Mouse (Mus musculus) lung, embryonic 14.5 days (tissue): ENCODE data around the gene Hexim1. TPM values are rescaled to one million over a fixed set of nuclear protein-coding genes. Genes with fewer than 3 reads are reported as not detected.

Source experiments
- ATAC-seq: fragments of 200-750 bp; cut with Nextera tagmentation; 2 replicates; pipeline ENCODE4 v1.8.0; 2017; ENCODE audit warnings: mild to moderate bottlenecking, moderate TSS enrichment, moderate library complexity; ENCODE audit not compliant: insufficient read depth
- DNase-seq: peaks from one replicate; pipeline ENCODE4 v3.0.0-alpha.2; 2015
- H3K27ac ChIP-seq: fragments of 300-500 bp; sonication (generic); 2 replicates; pipeline ENCODE4 v1.5.1; 2014; ENCODE audit warnings: low read depth, mild to moderate bottlenecking, moderate library complexity
- H3K27me3 ChIP-seq: fragments of 300-500 bp; sonication (generic); 2 replicates; pipeline ENCODE4 v1.6.1; 2014; ENCODE audit warnings: low read length, control low read depth; ENCODE audit not compliant: insufficient read depth
- H3K36me3 ChIP-seq: fragments of 300-500 bp; sonication (generic); 2 replicates; pipeline ENCODE4 v1.6.1; 2014; ENCODE audit warnings: control low read depth; ENCODE audit not compliant: insufficient read depth
- H3K4me1 ChIP-seq: fragments of 300-500 bp; sonication (generic); 2 replicates; pipeline ENCODE4 v1.6.1; 2014; ENCODE audit warnings: antibody characterized with exemption, control low read depth; ENCODE audit not compliant: insufficient read depth
- H3K4me2 ChIP-seq: fragments of 300-500 bp; sonication (generic); 2 replicates; pipeline ENCODE4 v1.6.1; 2014; ENCODE audit warnings: mild to moderate bottlenecking
- H3K4me3 ChIP-seq: fragments of 300-500 bp; sonication (generic); 2 replicates; pipeline ENCODE4 v1.5.1; 2014; ENCODE audit warnings: low read depth, low read length
- H3K9ac ChIP-seq: fragments of 300-500 bp; sonication (generic); 2 replicates; pipeline ENCODE4 v1.6.1; 2014
- H3K9me3 ChIP-seq: fragments of 300-500 bp; sonication (generic); 2 replicates; pipeline ENCODE4 v1.6.1; 2016; ENCODE audit warnings: low read depth, low read length, control low read depth
- CTCF ChIP-seq: IDR thresholded peaks from 2 replicates; pipeline ENCODE4 v1.5.1; 2016; ENCODE audit warnings: antibody characterized with exemption, low read depth
- WGBS: fragments of 180-500 bp; shearing (Covaris S2); extraction: QIAGEN DNeasy Blood & Tissue Kit; methylation state at CpG from one replicate; pipeline ENCODE4 v1.1.7; 2014; 5-methylcytosine and 5-hydroxymethylcytosine counted together
- polyA plus RNA-seq: library from polyadenylated mRNA; unstranded; fragments of >200 nt; fragmentation: Nextera tagmentation; extraction: Ambion mirVana; gene quantifications from 2 replicates; pipeline ENCODE4 v1.2.1, GENCODE M21; 2014

The Hexim1 gene
- polyA plus RNA-seq, 1 experiment from 2014 or later, result 5.3 TPM

DNA sequence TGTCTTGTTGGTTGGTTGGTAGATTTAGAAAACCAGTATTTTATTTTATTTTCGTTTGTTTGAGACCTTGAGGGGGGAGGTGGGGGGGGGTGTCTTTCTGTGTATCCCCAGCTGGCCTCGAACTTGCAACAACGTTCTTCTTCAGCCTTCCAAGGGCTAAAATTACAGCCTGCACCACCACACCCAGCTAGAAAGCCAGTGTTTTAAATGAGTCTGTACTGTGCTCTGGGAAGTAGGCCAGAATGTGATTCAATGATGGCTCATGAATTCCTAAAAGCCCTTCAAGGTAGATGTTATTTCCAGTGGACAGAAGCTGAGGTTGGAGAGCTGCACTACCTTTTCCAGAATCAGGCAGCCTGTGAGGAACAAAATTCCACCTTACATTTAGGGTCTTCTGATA, 18.2 kb downstream of the Hexim1 start:
- H3K4me3 ChIP-seq, result no peak overlapping the region
- 0 out of 2 replicates have a peak, but pooled peaks cover 9% of the 10 kb centered on the region for H3K36me3 ChIP-seq
- no peak overlapping the region for H3K27ac ChIP-seq
- H3K27me3 ChIP-seq, result no peaks in the 10 kb centered on the region
- H3K4me1 ChIP-seq, result peaks cover 15% of the 10 kb centered on the region
- TF ChIP-seq CTCF, result no peak
- DNase-seq (no peak), ATAC-seq (no peak)
- H3K9me3 ChIP-seq, result no peaks in the 10 kb centered on the region
- no peak overlapping the region for H3K9ac ChIP-seq
- WGBS, result 77% methylated on average over 3 of the region's 3 CpGs
- peak overlapping the region; percentile 65 for H3K4me2 ChIP-seq

DNA sequence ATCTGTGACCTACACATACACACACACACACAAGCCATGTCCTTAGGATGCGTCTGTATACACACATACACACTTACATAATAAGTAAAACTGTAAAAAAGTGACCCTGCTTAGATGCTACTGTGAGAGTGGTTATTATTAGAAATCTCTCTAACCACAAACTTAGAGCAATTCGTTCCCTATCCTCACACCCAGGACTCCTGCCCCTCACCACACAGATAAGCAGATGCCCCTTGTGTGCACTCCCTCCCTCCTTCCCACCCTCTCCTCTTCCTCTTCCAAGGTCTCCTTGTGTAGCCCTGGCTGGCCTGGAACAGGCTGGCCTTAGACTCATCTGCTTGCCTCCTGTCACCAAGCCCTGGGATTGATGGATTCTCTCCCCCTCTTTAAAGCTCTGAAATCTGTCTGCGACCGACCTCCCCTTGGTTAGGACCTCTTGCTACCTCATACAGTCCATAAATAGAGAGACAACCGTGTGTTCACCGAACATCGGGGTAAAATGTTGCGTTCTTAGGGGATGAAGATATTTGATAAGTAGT, 20.1 kb downstream of the Hexim1 start:
- H3K4me1 ChIP-seq, result peaks cover 15% of the 10 kb centered on the region
- TF ChIP-seq CTCF, result no peak
- H3K27ac ChIP-seq, result no peak overlapping the region
- DNase-seq (no peak), ATAC-seq (no peak)
- H3K9me3 ChIP-seq, result no peaks in the 10 kb centered on the region
- H3K27me3 ChIP-seq, result no peaks in the 10 kb centered on the region
- no peak overlapping the region for H3K4me2 ChIP-seq
- no peak overlapping the region for H3K4me3 ChIP-seq
- no peak overlapping the region for H3K9ac ChIP-seq
- 70% methylated on average over 8 of the region's 8 CpGs for WGBS
- H3K36me3 ChIP-seq, result 0 out of 2 replicates have a peak, but pooled peaks cover 11% of the 10 kb centered on the region

- no peak for TF ChIP-seq CTCF
- ATAC-seq (peak; percentile 1; the same call in 1 of the 2 replicates), DNase-seq (no peak)
- no peaks in the 10 kb centered on the region for H3K9me3 ChIP-seq
- WGBS, result 73% methylated on average over 14 of the region's 14 CpGs
- peak overlapping the region; percentile 89 for H3K27ac ChIP-seq
- H3K27me3 ChIP-seq, result no peaks in the 10 kb centered on the region
- H3K4me2 ChIP-seq, result no peak overlapping the region
- H3K4me3 ChIP-seq, result no peak overlapping the region
- H3K36me3 ChIP-seq, result 0 out of 2 replicates have a peak, but pooled peaks cover 11% of the 10 kb centered on the region
- H3K4me1 ChIP-seq, result peaks cover 26% of the 10 kb centered on the region
- peak overlapping the region; percentile 35; the same call in 1 of the 2 replicates for H3K9ac ChIP-seq
Measured at GRCm38 (mm10) chr11:103139951-103140762, 24.1 kb downstream of the Hexim1 start.

GRCm38 (mm10) chr11:103140763-103141100, 24.7 kb downstream of the Hexim1 start:
- no peak overlapping the region for H3K4me3 ChIP-seq
- peaks cover 26% of the 10 kb centered on the region for H3K4me1 ChIP-seq
- H3K27ac ChIP-seq, result peak overlapping the region; percentile 89
- H3K36me3 ChIP-seq, result 0 out of 2 replicates have a peak, but pooled peaks cover 11% of the 10 kb centered on the region
- no peak overlapping the region for H3K4me2 ChIP-seq
- WGBS, result 49% methylated on average over 6 of the region's 6 CpGs
- peak overlapping the region; percentile 35; the same call in 1 of the 2 replicates for H3K9ac ChIP-seq
- H3K9me3 ChIP-seq, result no peaks in the 10 kb centered on the region
- no peak for TF ChIP-seq CTCF
- no peaks in the 10 kb centered on the region for H3K27me3 ChIP-seq
- DNase-seq (no peak), ATAC-seq (peak; percentile 1; the same call in 1 of the 2 replicates)

DNA sequence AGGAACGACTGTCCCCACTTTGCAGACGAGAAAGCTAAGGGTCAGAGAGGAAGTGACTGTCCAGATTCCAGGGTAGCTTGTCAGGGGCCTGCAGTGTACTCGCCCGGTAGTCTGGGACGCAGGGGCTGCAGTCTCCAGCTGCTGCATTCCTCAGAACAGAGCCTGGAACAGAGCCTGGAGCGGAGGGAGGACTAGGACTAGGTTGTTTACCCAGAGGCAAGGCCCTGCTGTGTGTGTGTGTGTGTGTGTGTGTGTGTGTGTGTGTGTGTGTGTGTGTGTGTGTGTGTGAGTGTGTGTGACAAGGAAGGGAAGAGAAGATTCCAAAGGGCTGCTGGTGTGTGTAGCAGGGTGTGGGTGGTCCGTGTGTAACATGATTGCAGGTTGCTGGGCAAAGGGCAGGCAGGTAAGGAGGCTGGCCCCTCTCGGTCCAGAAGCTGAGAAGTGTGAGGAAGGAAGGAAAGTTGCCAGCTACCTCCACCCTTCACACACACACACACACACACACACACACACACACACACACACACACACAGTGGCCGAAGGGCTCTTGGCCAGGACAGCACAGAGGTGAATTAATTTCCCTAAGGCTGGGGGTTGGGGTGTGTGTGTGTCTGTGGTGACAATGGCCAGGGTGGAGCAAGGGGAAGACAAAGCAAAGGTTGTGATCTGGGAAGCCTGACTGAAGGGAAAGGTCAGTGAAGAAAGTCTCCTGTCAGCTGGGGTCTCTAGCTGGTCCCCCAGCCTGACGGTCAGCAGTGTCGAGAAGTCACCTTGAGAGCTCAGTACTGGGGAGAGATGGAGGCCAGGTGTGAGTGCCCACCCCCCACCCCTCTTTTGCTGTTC, 25.3 kb downstream of the Hexim1 start:
- H3K4me1 ChIP-seq, result peaks cover 26% of the 10 kb centered on the region
- TF ChIP-seq CTCF, result no peak
- no peak overlapping the region for H3K4me2 ChIP-seq
- H3K27me3 ChIP-seq, result no peaks in the 10 kb centered on the region
- peak; percentile 82 for DNase-seq
- no peak overlapping the region for H3K4me3 ChIP-seq
- peak overlapping the region; percentile 89 for H3K27ac ChIP-seq
- H3K9me3 ChIP-seq, result no peaks in the 10 kb centered on the region
- ATAC-seq, result peak; percentile 76
- 17% methylated on average over 11 of the region's 11 CpGs for WGBS
- H3K9ac ChIP-seq, result peak overlapping the region; percentile 35
- H3K36me3 ChIP-seq, result 0 out of 2 replicates have a peak, but pooled peaks cover 11% of the 10 kb centered on the region

- no peaks in the 10 kb centered on the region for H3K9me3 ChIP-seq
- peak; percentile 10; the same call in 1 of the 2 replicates for ATAC-seq
- TF ChIP-seq CTCF, result no peak
- no peaks in the 10 kb centered on the region for H3K27me3 ChIP-seq
- DNase-seq, result peak; percentile 43
- H3K27ac ChIP-seq, result peak overlapping the region; percentile 89
- peak overlapping the region; percentile 35 for H3K9ac ChIP-seq
- no peak overlapping the region; the same call in 1 of the 2 replicates for H3K4me2 ChIP-seq
- H3K4me3 ChIP-seq, result no peak overlapping the region
- H3K36me3 ChIP-seq, result 0 out of 2 replicates have a peak, but pooled peaks cover 11% of the 10 kb centered on the region
- peaks cover 26% of the 10 kb centered on the region for H3K4me1 ChIP-seq
- WGBS, result 7% methylated on average over 1 of the region's 1 CpGs
Measured at GRCm38 (mm10) chr11:103141944-103142255, 25.9 kb downstream of the Hexim1 start.
